Mouse (Mus musculus) CH12.LX (cell line): ENCODE results near the gene Ptgr2. TPM values are rescaled to one million over a fixed set of nuclear protein-coding genes. Genes with fewer than 3 reads are reported as not detected.
"Not testable (repeated sequence)": the region's sequence is repeated elsewhere in the genome, so short reads cannot be mapped to it uniquely, and the experiment has no call there.

Source experiments
- DNase-seq: peaks from one replicate; pipeline ENCODE4 v3.0.0-alpha.2; 2013; ENCODE audit errors: extremely low read depth
- H3K27ac ChIP-seq: 2 replicates; pipeline ENCODE4 v1.5.1; 2012; ENCODE audit warnings: low read depth, mild to moderate bottlenecking, control low read depth, moderate library complexity; ENCODE audit not compliant: insufficient read depth
- H3K27me3 ChIP-seq: replicated peaks from 2 replicates; pipeline ENCODE3; 2012; ENCODE audit warnings: inconsistent platforms
- H3K36me3 ChIP-seq, 2 experiments: replicated peaks in 1 of 2; 2 replicates each; pipeline versions ENCODE3 to v1.6.1; 2012; ENCODE audit warnings: inconsistent platforms in 1 of 2, low read length in 1 of 2, mild to moderate bottlenecking in 1 of 2, mixed read lengths in 1 of 2, moderate library complexity in 1 of 2; ENCODE audit not compliant: control insufficient read depth in 1 of 2, insufficient read depth in 1 of 2
- H3K4me1 ChIP-seq, 2 experiments: 2 replicates each; pipeline ENCODE4 v1.6.1; 2012; ENCODE audit warnings: inconsistent platforms in 1 of 2, moderate library complexity in 1 of 2; ENCODE audit not compliant: insufficient read depth in 2 of 2, control insufficient read depth in 1 of 2
- H3K4me2 ChIP-seq: 2 replicates; pipeline ENCODE4 v1.6.1; 2012; ENCODE audit warnings: low read depth, mild to moderate bottlenecking, control low read depth; ENCODE audit not compliant: poor library complexity, insufficient read depth, severe bottlenecking
- H3K4me3 ChIP-seq, 3 experiments: fragments of 150-350 bp in 1 of 3; sonication (generic) in 1 of 3; replicated peaks in 1 of 3; 2 replicates each; pipeline versions ENCODE3 to v1.5.1; 2011 to 2012; ENCODE audit warnings: low read depth in 2 of 3, low read length in 2 of 3, mild to moderate bottlenecking in 2 of 3, moderate library complexity in 2 of 3, control low read depth in 1 of 3, improper control_type of control experiment in 1 of 3, inconsistent platforms in 1 of 3, mixed read lengths in 1 of 3; ENCODE audit not compliant: poor library complexity in 1 of 3
- H3K79me2 ChIP-seq: replicated peaks from 2 replicates; pipeline ENCODE4 v1.6.1; 2012; ENCODE audit warnings: mild to moderate bottlenecking, moderate library complexity; ENCODE audit not compliant: control insufficient read depth, poor library complexity, insufficient read depth, severe bottlenecking; ENCODE audit errors: extremely low read depth
- H3K9ac ChIP-seq: 2 replicates; pipeline ENCODE4 v1.6.1; 2012; ENCODE audit warnings: low read depth, mild to moderate bottlenecking, control low read depth, moderate library complexity; ENCODE audit not compliant: insufficient read depth
- H3K9me3 ChIP-seq: replicated peaks from 2 replicates; pipeline ENCODE3; 2012; ENCODE audit warnings: low read length, inconsistent platforms, mixed read lengths
- BHLHE40 ChIP-seq: IDR thresholded peaks from 2 replicates; pipeline ENCODE4 v1.6.1; 2011; ENCODE audit warnings: mild to moderate bottlenecking, low read depth, low read length, improper control_type of control experiment
- CHD1 ChIP-seq: IDR thresholded peaks from 2 replicates; pipeline ENCODE4 v1.6.1; 2012; ENCODE audit warnings: low read depth, low read length, improper control_type of control experiment, inconsistent platforms
- CTCF ChIP-seq, 2 experiments: IDR thresholded peaks in 1 of 2; conservative IDR thresholded peaks in 1 of 2; 2 replicates each; pipeline ENCODE4 v1.5.1; 2011 to 2012; ENCODE audit warnings: low read depth in 2 of 2, low read length in 2 of 2, improper control_type of control experiment in 1 of 2, inconsistent platforms in 1 of 2, mild to moderate bottlenecking in 1 of 2, moderate library complexity in 1 of 2
- E2F4 ChIP-seq: IDR thresholded peaks from 2 replicates; pipeline ENCODE4 v1.6.1; 2011; ENCODE audit warnings: low read depth, low read length, improper control_type of control experiment; ENCODE audit not compliant: insufficient replicate concordance
- ELF1 ChIP-seq: IDR thresholded peaks from 2 replicates; pipeline ENCODE4 v1.6.1; 2014; ENCODE audit warnings: low read depth, mild to moderate bottlenecking, inconsistent platforms, low read length, improper control_type of control experiment
- JUN ChIP-seq: IDR thresholded peaks from 2 replicates; pipeline ENCODE4 v1.6.1; 2011; ENCODE audit warnings: low read depth, mild to moderate bottlenecking, low read length, improper control_type of control experiment, moderate library complexity; ENCODE audit not compliant: insufficient read depth
- JUND ChIP-seq: conservative IDR thresholded peaks from 2 replicates; pipeline ENCODE4 v1.6.1; 2011; ENCODE audit warnings: low read depth, low read length, improper control_type of control experiment
- MAX ChIP-seq: IDR thresholded peaks from 2 replicates; pipeline ENCODE4 v1.6.1; 2011; ENCODE audit warnings: low read length, improper control_type of control experiment
- MEF2A ChIP-seq: IDR thresholded peaks from 2 replicates; pipeline ENCODE4 v1.6.1; 2014; ENCODE audit warnings: low read depth, mild to moderate bottlenecking, inconsistent platforms, low read length, improper control_type of control experiment, borderline replicate concordance
- MXI1 ChIP-seq: IDR thresholded peaks from 2 replicates; pipeline ENCODE4 v1.6.1; 2011; ENCODE audit warnings: mild to moderate bottlenecking, low read depth, low read length, improper control_type of control experiment
- NRF1 ChIP-seq: IDR thresholded peaks from 2 replicates; pipeline ENCODE4 v1.6.1; 2014; ENCODE audit warnings: low read depth, mild to moderate bottlenecking, inconsistent platforms, low read length, improper control_type of control experiment, moderate library complexity
- PAX5 ChIP-seq: IDR thresholded peaks from 2 replicates; pipeline ENCODE4 v1.6.1; 2012; ENCODE audit warnings: low read length, inconsistent platforms, mixed read lengths
- POLR2A ChIP-seq: IDR thresholded peaks from 2 replicates; pipeline ENCODE4 v1.6.1; 2011; ENCODE audit warnings: low read depth, mild to moderate bottlenecking, improper control_type of control experiment, low read length
- SMC3 ChIP-seq: IDR thresholded peaks from 2 replicates; pipeline ENCODE4 v1.6.1; 2011; ENCODE audit warnings: low read depth, low read length, improper control_type of control experiment
- TBP ChIP-seq: conservative IDR thresholded peaks from 2 replicates; pipeline ENCODE4 v1.6.1; 2011; ENCODE audit warnings: low read depth, low read length, improper control_type of control experiment
- USF1 ChIP-seq: IDR thresholded peaks from 2 replicates; pipeline ENCODE4 v1.6.1; 2014; ENCODE audit warnings: low read depth, mild to moderate bottlenecking, inconsistent platforms, low read length, improper control_type of control experiment
- ZKSCAN1 ChIP-seq: IDR thresholded peaks from 2 replicates; pipeline ENCODE4 v1.6.1; 2012; ENCODE audit warnings: low read depth, inconsistent platforms, low read length, improper control_type of control experiment, borderline replicate concordance
- ZMIZ1 ChIP-seq: IDR thresholded peaks from 2 replicates; pipeline ENCODE4 v1.6.1; 2012; ENCODE audit warnings: low read depth, mild to moderate bottlenecking, inconsistent platforms, low read length, improper control_type of control experiment
- dilution Hi-C: fragments of 300-500 bp; cut with MboI; formaldehyde crosslinking; loops from 2 replicates; pipeline ENCODE4 v1.14.3; 2020; ENCODE audit warnings: low sequenced_read_pairs; ENCODE audit not compliant: extremely low pct_unique_long_range_greater_than_20kb, extremely low pct_ligation_motif_present
- in situ Hi-C: fragments of 300-500 bp; cut with MboI; formaldehyde crosslinking; loops from 3 replicates; pipeline ENCODE4 v1.14.3; 2019; ENCODE audit warnings: low sequenced_read_pairs, low pct_ligation_motif_present, low pct_unique_long_range_greater_than_20kb, mixed read lengths
- polyA plus RNA-seq: library from polyadenylated mRNA; unstranded; fragments of >175 nt; gene quantifications from 2 replicates; pipeline ENCODE4 v1.2.1, GENCODE M21; 2012; ENCODE audit warnings: low read depth; ENCODE audit not compliant: insufficient read length
- total RNA-seq, 2 experiments: library from RNA; depleted of rRNA; stranded (reverse); fragments of 300-350 nt in 1 of 2; fragments of >200 nt in 1 of 2; gene quantifications; 2 replicates each; pipeline ENCODE4 v1.2.3; 2012 to 2014

Gene Ptgr2
- total and polyA plus RNA-seq, 3 experiments: 46.0 to 47.1 (median 47.1) TPM

GRCm38 (mm10) chr12:84235577-84235976 lies 49.5 kb upstream of the Ptgr2 start:
- no peak overlapping the region for H3K9ac ChIP-seq
- H3K4me3 ChIP-seq: no peak overlapping the region
- no peak for DNase-seq
- no peaks in the 10 kb centered on the region for H3K9me3 ChIP-seq
- H3K27ac ChIP-seq: no peak overlapping the region
- in situ Hi-C loops (no loop called here), dilution Hi-C loops (no loop called here)
- no peaks in the 10 kb centered on the region for H3K36me3 ChIP-seq
- H3K27me3 ChIP-seq: no peaks in the 10 kb centered on the region
- no peak for TF ChIP-seq POLR2A
- TF ChIP-seq ZMIZ1: no peak
- no peak for TF ChIP-seq SMC3
- no peak for TF ChIP-seq BHLHE40
- TF ChIP-seq MXI1: no peak
- no peak for TF ChIP-seq TBP
- TF ChIP-seq E2F4: no peak
- TF ChIP-seq PAX5: no peak
- no peak for TF ChIP-seq NRF1
- TF ChIP-seq CTCF (conservative IDR thresholded peaks at IDR 0.05 in 1 of 2, IDR thresholded peaks at IDR 0.05 in 1 of 2; ENCODE audit: low read depth in 2 of 2, low read length in 2 of 2): no peak
- no peak for TF ChIP-seq JUND
- no peak for TF ChIP-seq ZKSCAN1
- no peak for TF ChIP-seq USF1
- TF ChIP-seq CHD1: no peak
- TF ChIP-seq MEF2A: no peak
- TF ChIP-seq MAX: no peak
- no peak for TF ChIP-seq JUN
- TF ChIP-seq, all 38 proteins: peak for 0
- Histone ChIP-seq H3K79me2 (no peaks in the 10 kb centered on the region), H3K4me1 (peaks cover 4 to 18% of the 10 kb centered on the region in 2 experiments), H3K4me2 (no peak overlapping the region)

GRCm38 (mm10) chr12:84235981-84236752 lies 48.9 kb upstream of the Ptgr2 start:
- Histone ChIP-seq H3K4me2 (no peak overlapping the region), H3K79me2 (no peaks in the 10 kb centered on the region), H3K4me1 (peaks cover 4 to 18% of the 10 kb centered on the region in 2 experiments), H3K27ac (no peak overlapping the region), H3K36me3 (no peaks in the 10 kb centered on the region), H3K27me3 (no peaks in the 10 kb centered on the region), H3K9ac (no peak overlapping the region), H3K4me3 (no peak overlapping the region), H3K9me3 (no peaks in the 10 kb centered on the region)
- dilution Hi-C loops: no loop called here
- TF ChIP-seq ELF1: peak; percentile 18; the same call in 1 of the 2 replicates
- TF ChIP-seq ZKSCAN1: no peak
- in situ Hi-C loops: no loop called here
- DNase-seq: peak; percentile 22

GRCm38 (mm10) chr12:84237036-84237435 lies 48.0 kb upstream of the Ptgr2 start:
- H3K4me2 ChIP-seq, H3K4me3 ChIP-seq, dilution Hi-C loops, H3K27me3 ChIP-seq, H3K27ac ChIP-seq, in situ Hi-C loops, H3K79me2 ChIP-seq, H3K9me3 ChIP-seq, H3K36me3 ChIP-seq, H3K9ac ChIP-seq, DNase-seq: not testable (repeated sequence)
- H3K4me1 ChIP-seq: peaks cover 4 to 18% of the 10 kb centered on the region in 2 experiments
